Mouse (Mus musculus) midbrain, embryonic 13.5 days (tissue): ENCODE results near the gene Rbbp7. TPM values are rescaled to one million over a fixed set of nuclear protein-coding genes. Genes with fewer than 3 reads are reported as not detected.

Experiments used
- polyA plus RNA-seq: library from polyadenylated mRNA; unstranded; fragments of >200 nt; fragmentation: Nextera tagmentation; extraction: Ambion mirVana; gene quantifications from 2 replicates; pipeline ENCODE4 v1.2.1, GENCODE M21; 2015

Gene Rbbp7
- polyA plus RNA-seq, 1 experiment from 2014 or later = 217 TPM

Other genes with a start within 250 kb of the Rbbp7 start
- 1.5 and 2.3 TPM in 2 replicates for gene Reps2, start 116.8 kb upstream of the Rbbp7 start, polyA plus RNA-seq
- 15.2 and 15.9 TPM in 2 replicates for gene Txlng, start 69.1 kb downstream of the Rbbp7 start, polyA plus RNA-seq
- 29.2 and 29.4 TPM in 2 replicates for gene Syap1, start 128.0 kb downstream of the Rbbp7 start, polyA plus RNA-seq
- gene Ctps2, start 140.8 kb downstream of the Rbbp7 start, polyA plus RNA-seq = 95.1 and 100 TPM in 2 replicates
- 0.48 TPM in 1 of 2 replicates, not detected in the other for gene S100g, start 204.2 kb downstream of the Rbbp7 start, polyA plus RNA-seq